Mouse (Mus musculus) gastrocnemius, adult 18-20 months (tissue): ENCODE data around the gene Vav1. TPM values are rescaled to one million over a fixed set of nuclear protein-coding genes. Genes with fewer than 3 reads are reported as not detected.
"Not testable (repeated sequence)": the region's sequence is repeated elsewhere in the genome, so short reads cannot be mapped to it uniquely, and the experiment has no call there.

ENCODE experiments used
- DNase-seq: peaks from one replicate; pipeline ENCODE4 v3.0.0; 2021; ENCODE audit warnings: low spot score
- total RNA-seq, 2 experiments: library from RNA; stranded (reverse); gene quantifications; 2 replicates each; pipeline ENCODE4 v1.2.3; 2021

The Vav1 gene
- total RNA-seq, 2 experiments from 2014 or later = 0.32 to 0.71 TPM

GRCm38 (mm10) chr17:57335194-57335593 is 56.3 kb downstream of the Vav1 start:
- DNase-seq = not testable (repeated sequence)

- peak; percentile 85 for DNase-seq
Measured at GRCm38 (mm10) chr17:57335673-57336303, 56.9 kb downstream of the Vav1 start.

- no peak for DNase-seq
Measured at GRCm38 (mm10) chr17:57337996-57338395, 59.1 kb downstream of the Vav1 start.

DNA sequence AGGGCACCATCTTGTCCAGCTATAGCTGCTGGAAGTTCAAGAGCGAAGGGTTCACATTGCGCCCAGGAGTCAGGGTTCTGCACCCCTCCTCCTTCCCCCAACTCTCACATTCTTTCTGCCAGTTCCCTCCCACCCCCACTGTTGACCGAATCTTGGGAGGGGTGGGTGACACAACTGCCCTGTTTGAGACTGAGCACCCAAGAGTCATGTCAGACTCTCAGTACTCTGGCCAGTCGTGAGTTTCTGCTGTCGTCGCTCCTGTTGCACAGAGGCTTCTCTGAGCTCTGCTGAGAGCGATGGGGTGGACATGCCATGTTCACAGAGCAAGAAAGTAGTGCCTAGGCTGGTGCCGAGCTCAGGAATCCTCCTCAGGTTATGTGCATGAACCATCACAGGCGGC is 60.4 kb downstream of the Vav1 start:
- no peak for DNase-seq

DNA sequence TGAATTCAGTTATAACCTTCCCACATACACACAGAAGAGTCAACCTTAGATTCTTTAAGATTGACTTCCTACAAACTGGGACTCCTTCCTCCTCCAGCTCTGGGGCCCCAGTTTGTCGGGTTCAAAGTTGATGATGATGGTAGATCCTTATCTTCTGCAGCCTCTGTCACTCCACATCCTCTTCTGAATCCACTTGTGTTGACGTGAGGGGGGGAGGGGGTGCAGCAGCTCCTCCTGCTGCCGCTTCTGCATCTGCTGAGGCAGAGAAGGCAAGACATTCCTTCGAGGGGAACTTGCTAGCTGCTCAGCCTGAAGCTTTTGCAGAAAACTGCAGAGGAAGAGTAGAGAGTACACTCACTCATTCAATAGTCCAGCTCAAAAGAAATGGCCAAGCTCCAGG is 62.7 kb downstream of the Vav1 start:
- no peak for DNase-seq

GRCm38 (mm10) chr17:57344029-57344707 is 65.3 kb downstream of the Vav1 start:
- no peak for DNase-seq

DNA sequence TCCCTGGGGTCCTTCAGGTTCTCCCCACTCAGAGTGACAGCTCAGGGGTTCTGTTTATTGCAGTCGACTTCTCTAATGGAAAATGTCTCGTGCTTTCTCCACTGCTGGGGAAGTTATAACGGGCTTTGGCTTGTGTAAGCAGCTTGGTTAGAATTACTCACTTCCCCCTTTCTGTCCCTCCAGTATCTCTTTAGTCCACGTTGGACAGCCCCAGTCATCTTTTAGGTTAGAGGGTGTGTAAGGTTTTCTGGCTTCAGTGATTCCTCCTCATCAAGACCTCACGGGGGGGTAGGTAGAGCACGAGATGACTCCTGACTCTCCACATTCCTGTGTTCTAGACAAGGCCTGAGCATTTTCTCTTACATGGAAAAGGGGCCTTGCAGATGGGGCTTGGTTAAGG is 68.1 kb downstream of the Vav1 start:
- DNase-seq = no peak

GRCm38 (mm10) chr17:57347781-57348180 is 68.9 kb downstream of the Vav1 start:
- DNase-seq = no peak

GRCm38 (mm10) chr17:57349067-57349466 is 70.2 kb downstream of the Vav1 start:
- DNase-seq = no peak

DNA sequence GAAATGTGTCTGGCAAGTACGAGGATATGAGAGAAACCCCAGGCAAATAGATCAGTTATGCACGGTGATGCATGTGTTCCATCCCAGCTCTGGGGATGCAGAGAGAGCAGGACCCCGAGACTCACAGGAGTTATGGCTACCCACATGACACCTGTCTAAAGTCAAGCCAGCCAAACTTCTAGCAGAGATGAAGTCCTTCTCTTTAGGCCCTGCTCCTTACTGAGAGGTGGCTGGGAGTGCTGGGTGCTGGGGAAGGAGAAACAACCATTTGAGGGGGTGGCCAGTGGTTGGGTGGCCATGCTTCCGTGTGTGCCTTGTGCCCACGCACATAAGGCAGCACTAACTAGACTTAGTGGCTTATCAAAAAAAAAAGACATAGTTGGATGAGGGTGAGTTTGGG is 71.3 kb downstream of the Vav1 start:
- DNase-seq = no peak

- DNase-seq = no peak
Measured at GRCm38 (mm10) chr17:57351107-57351506, 72.2 kb downstream of the Vav1 start.

GRCm38 (mm10) chr17:57358441-57358840 is 79.5 kb downstream of the Vav1 start, which contains the start of gene Adgre1:
Gene Adgre1, plus strand, starts transcription at chr17:57358691.
- DNase-seq = no peak

DNA sequence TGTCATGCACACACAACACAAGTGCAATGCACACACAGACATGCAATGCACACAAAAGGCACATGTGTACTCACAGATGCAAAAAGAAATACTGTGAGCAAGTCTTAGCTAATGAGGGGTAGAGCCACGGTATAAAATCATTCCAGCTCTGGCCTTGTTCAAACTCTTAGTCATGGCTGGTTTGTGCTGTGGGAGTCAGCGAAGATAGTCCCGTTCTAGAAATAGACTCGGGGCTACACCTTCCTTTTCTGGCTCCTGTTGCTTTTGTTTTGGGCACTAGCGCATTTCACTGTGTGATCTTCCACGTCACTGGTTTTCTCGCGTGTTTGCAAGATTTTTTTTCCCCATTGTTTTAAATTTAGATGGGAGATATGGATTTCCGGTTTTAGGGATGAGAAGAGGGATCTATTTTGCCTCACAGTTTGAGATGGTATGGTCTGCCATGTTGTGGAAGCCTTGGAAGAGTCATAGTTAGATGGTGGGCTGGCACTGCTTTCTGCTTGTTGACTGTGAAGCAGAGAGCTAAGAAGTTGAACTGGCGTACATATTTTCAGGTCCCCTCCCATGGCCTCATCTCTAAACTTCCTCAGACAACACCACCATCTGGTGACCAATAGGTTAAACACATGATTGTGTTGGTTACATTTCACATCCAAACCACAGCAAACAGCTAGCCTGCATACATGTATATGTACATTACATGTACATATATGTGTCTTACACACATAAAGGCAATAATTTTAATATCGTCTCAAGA is 80.8 kb downstream of the Vav1 start:
- no peak for DNase-seq

Other genes starting within 250 kb of the Vav1 start
- 10 to 100 TPM; 25.9 to 27.4 TPM for gene Khsrp, start 247.6 kb upstream of the Vav1 start, total RNA-seq
- not detected for gene Slc25a41, start 237.4 kb upstream of the Vav1 start, total RNA-seq
- under 1 TPM in 1 of 2 experiments, not detected in 1; 0.31 TPM for gene Crb3, start 220.0 kb upstream of the Vav1 start, total RNA-seq
- gene Slc25a23, start 219.2 kb upstream of the Vav1 start, total RNA-seq = 10 to 100 TPM; 34.1 to 40.3 TPM
- gene Dennd1c, start 200.6 kb upstream of the Vav1 start, total RNA-seq = under 1 TPM; 0.21 to 0.46 TPM
- gene Tubb4a, start 191.3 kb upstream of the Vav1 start, total RNA-seq = 1 to 10 TPM in 1 of 2 experiments, under 1 TPM in 1; 0.78 to 1.1 TPM
- under 1 TPM in 1 of 2 experiments, not detected in 1; 0.57 TPM for gene Tnfsf9, start 173.8 kb upstream of the Vav1 start, total RNA-seq
- not detected for gene Cd70, start 129.3 kb upstream of the Vav1 start, total RNA-seq
- gene Tnfsf14, start 84.9 kb upstream of the Vav1 start, total RNA-seq = not detected
- gene C3, start 51.0 kb upstream of the Vav1 start, total RNA-seq = 10 to 100 TPM; 23.2 to 26.2 TPM
- gene Gpr108, start 30.7 kb upstream of the Vav1 start, total RNA-seq = 10 to 100 TPM; 22.6 to 25.4 TPM
- gene Trip10, start 29.6 kb upstream of the Vav1 start, total RNA-seq = 100 to 1,000 TPM; 142 to 174 TPM
- gene Adgre1, start 79.6 kb downstream of the Vav1 start, total RNA-seq = 1 to 10 TPM; 1.2 to 2.1 TPM